Mouse (Mus musculus) kidney, postnatal 0 days (tissue): ENCODE measurements around the gene Cadm2. TPM values are rescaled to one million over a fixed set of nuclear protein-coding genes. Genes with fewer than 3 reads are reported as not detected.

Experiments
- ATAC-seq: fragments of 200-750 bp; cut with Nextera tagmentation; replicated peaks from 2 replicates; pipeline ENCODE4 v1.8.0; 2017; ENCODE audit warnings: low read depth, moderate number of reproducible peaks, moderate TSS enrichment, moderate library complexity; ENCODE audit not compliant: low FRiP score
- DNase-seq: peaks from one replicate; pipeline ENCODE4 v3.0.0-alpha.2; 2016; ENCODE audit warnings: low spot score
- H3K27ac ChIP-seq: fragments of 300-500 bp; sonication (generic); 2 replicates; pipeline ENCODE4 v1.5.1; 2014; ENCODE audit warnings: mild to moderate bottlenecking
- H3K27me3 ChIP-seq: fragments of 300-500 bp; sonication (generic); 2 replicates; pipeline ENCODE4 v1.6.1; 2014; ENCODE audit warnings: low read length, mixed read lengths; ENCODE audit not compliant: insufficient read depth
- H3K36me3 ChIP-seq: fragments of 300-500 bp; sonication (generic); 2 replicates; pipeline ENCODE4 v1.6.1; 2014; ENCODE audit warnings: low read length, mixed read lengths; ENCODE audit not compliant: insufficient read depth
- H3K4me1 ChIP-seq: fragments of 300-500 bp; sonication (generic); replicated peaks from 2 replicates; pipeline ENCODE4 v1.6.1; 2014; ENCODE audit warnings: antibody characterized with exemption, low read length, mixed read lengths; ENCODE audit not compliant: insufficient read depth
- H3K4me2 ChIP-seq: fragments of 300-500 bp; sonication (generic); 2 replicates; pipeline ENCODE4 v1.6.1; 2014; ENCODE audit warnings: mild to moderate bottlenecking, low read length, moderate library complexity, mixed read lengths
- H3K4me3 ChIP-seq: fragments of 300-500 bp; sonication (generic); replicated peaks from 2 replicates; pipeline ENCODE4 v1.5.1; 2014; ENCODE audit warnings: low read depth, low read length
- H3K9ac ChIP-seq: fragments of 300-500 bp; sonication (generic); 2 replicates; pipeline ENCODE4 v1.6.1; 2014; ENCODE audit warnings: low read depth, low read length
- H3K9me3 ChIP-seq: fragments of 300-500 bp; sonication (generic); replicated peaks from 2 replicates; pipeline ENCODE4 v1.6.1; 2016; ENCODE audit warnings: low read length, inconsistent platforms, mixed read lengths
- CTCF ChIP-seq: IDR thresholded peaks from 2 replicates; pipeline ENCODE4 v1.5.1; 2016; ENCODE audit warnings: antibody characterized with exemption, low read depth, mild to moderate bottlenecking, moderate library complexity
- WGBS: fragments of 180-500 bp; shearing (Covaris S2); extraction: QIAGEN DNeasy Blood & Tissue Kit; methylation state at CpG from one replicate; pipeline ENCODE4 v1.1.7; 2014; 5-methylcytosine and 5-hydroxymethylcytosine counted together
- polyA plus RNA-seq: library from polyadenylated mRNA; unstranded; fragments of >200 nt; fragmentation: Nextera tagmentation; extraction: Ambion mirVana; gene quantifications from 2 replicates; pipeline ENCODE4 v1.2.1, GENCODE M21; 2015

Gene Cadm2
- polyA plus RNA-seq, 1 experiment from 2014 or later = 0.11 TPM

DNA sequence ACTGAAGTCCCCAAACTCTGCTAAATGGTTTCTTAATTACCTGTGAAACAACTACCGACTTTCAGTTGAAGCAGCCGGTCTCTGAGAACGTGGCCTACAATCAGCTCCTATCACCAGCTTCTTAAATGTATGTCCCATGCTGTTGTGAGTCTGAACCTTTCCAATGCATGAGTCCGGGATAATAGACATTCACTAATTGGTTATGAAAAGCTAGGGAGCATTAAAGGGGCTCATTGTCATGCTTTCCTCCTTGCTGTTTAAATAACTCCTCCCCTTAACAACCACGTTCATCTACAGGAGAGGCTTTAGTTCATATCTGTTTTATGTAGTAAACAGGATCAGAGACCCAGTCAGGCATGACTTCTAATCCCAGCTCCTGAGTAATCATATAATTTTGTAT is 1008.1 kb downstream of the Cadm2 start:
- H3K9me3 ChIP-seq = no peaks in the 10 kb centered on the region
- H3K27me3 ChIP-seq = no peaks in the 10 kb centered on the region
- no peak for TF ChIP-seq CTCF
- no peak overlapping the region for H3K4me3 ChIP-seq
- no peak for DNase-seq
- no peaks in the 10 kb centered on the region for H3K36me3 ChIP-seq
- WGBS = 88% methylated on average over 5 of the region's 5 CpGs
- H3K9ac ChIP-seq = no peak overlapping the region
- no peaks in the 10 kb centered on the region for H3K4me1 ChIP-seq
- H3K4me2 ChIP-seq = no peak overlapping the region
- no peak for ATAC-seq
- H3K27ac ChIP-seq = no peak overlapping the region
